Mouse (Mus musculus) cerebellum, adult 11-12 months (tissue): ENCODE data around the gene Tcf7.

Experiments
- DNase-seq: peaks from one replicate; pipeline ENCODE4 v3.0.0; 2022

Tcf7 gene

GRCm38 (mm10) chr11:52283596-52284571 is 1.1 kb upstream of the Tcf7 start:
- DNase-seq, result no peak

DNA sequence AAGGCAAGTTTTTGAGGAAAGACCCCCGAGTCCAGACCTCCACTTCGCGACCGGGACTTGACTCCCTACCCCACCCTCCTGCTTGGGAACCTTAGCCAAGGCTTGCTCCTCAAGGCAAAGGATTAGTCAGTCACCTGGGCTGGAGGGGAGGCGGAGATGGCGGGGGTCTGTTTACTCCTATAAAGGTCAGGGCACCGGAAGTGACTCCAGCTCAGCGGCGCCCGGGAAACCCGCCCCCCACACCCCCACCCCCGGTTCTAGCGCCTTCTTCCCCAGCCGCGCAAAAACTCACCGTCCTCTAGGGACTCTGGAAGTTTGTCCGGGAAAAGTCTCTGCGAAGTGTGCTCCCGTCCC is 417 bp downstream of the Tcf7 start:
- no peak for DNase-seq

- no peak for DNase-seq
Measured at GRCm38 (mm10) chr11:52281568-52282328, 1.1 kb downstream of the Tcf7 start.

GRCm38 (mm10) chr11:52280566-52281455 is 2.0 kb downstream of the Tcf7 start:
- DNase-seq, result no peak

- no peak for DNase-seq
Measured at GRCm38 (mm10) chr11:52279611-52280145, 3.1 kb downstream of the Tcf7 start.

DNA sequence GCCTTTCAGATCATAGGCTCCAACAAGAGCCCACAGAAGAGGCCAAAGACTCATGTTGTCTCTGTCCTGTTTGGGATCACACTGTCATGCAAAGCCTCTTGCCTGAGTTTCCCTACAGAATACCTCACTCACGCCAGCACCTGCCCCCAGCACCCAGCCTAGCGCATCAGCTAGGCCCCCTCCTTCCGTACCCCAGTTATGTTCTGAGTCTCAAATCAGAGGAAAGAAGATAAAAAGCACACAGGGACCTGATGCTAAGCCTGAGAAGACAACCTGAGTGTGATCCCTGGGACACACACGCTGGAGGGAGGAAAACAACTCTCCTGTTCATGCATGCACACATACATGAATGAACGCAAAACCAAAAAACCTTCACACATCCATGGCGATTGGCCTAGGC is 3.8 kb downstream of the Tcf7 start:
- no peak for DNase-seq

GRCm38 (mm10) chr11:52278164-52278563 is 4.7 kb downstream of the Tcf7 start:
- no peak for DNase-seq

GRCm38 (mm10) chr11:52277433-52278150 is 5.2 kb downstream of the Tcf7 start:
- no peak for DNase-seq

- no peak for DNase-seq
Measured at GRCm38 (mm10) chr11:52276961-52277391, 5.8 kb downstream of the Tcf7 start.

- no peak for DNase-seq
Measured at GRCm38 (mm10) chr11:52275774-52276555, 6.8 kb downstream of the Tcf7 start.

DNA sequence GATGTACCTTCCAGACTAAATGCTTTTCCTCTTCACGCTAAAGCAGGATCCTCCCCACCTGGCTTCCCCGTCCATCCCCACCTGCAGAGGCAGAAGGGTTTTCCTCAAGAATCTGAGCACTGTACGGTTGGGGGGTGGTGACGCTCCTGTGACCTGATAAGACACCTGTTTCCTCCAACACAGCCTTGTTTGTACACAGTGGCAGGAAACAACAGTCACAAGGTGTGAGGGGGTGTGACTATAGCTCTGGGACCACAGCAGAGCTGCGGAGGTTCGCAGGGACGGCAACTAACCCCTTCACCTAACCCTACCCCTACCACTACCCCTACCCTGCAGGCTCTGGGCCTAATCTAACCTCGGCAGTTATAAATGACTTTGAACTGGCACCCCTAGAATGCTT is 7.4 kb downstream of the Tcf7 start:
- no peak for DNase-seq

GRCm38 (mm10) chr11:52274456-52275112 is 8.2 kb downstream of the Tcf7 start:
- DNase-seq, result no peak

- no peak for DNase-seq
Measured at GRCm38 (mm10) chr11:52273942-52274330, 8.9 kb downstream of the Tcf7 start.

DNA sequence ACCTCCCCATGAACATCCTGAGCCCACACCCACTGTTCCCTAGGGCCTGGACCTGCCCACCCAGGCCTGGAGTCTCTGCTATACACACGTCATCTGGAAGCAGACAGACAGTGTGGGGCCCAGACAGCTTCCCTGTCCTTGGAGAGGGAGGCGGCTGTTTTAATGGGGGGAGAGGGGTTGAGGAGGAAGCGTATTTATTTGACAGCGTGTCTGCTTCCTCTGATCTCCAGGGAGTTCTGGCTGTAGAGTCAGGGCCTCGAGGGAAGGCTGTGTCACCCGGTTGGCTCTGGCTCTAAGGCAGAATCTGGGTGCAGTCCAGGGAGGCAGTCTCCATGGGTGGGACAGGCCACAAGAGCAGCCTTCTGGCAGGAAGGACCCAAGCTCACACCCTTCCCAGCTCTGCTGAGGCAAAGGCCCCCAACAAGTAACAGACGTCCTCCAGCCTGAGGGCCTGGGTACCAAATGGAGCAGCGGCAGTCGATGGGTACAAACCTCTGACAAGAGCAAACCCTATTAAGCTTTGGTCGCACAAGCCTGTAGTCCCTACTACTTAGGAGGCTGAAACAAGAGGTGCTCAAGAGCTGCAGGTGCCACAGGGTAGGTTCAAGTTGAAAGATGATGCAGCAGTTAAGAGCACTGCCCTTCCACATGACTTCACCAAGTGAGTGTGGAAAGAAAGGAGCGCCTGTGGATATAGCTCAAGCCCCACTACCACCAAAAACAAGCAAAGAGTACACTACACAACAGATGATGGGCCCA is 9.5 kb downstream of the Tcf7 start:
- DNase-seq, result no peak

GRCm38 (mm10) chr11:52272619-52273018 is 10.2 kb downstream of the Tcf7 start:
- no peak for DNase-seq

DNA sequence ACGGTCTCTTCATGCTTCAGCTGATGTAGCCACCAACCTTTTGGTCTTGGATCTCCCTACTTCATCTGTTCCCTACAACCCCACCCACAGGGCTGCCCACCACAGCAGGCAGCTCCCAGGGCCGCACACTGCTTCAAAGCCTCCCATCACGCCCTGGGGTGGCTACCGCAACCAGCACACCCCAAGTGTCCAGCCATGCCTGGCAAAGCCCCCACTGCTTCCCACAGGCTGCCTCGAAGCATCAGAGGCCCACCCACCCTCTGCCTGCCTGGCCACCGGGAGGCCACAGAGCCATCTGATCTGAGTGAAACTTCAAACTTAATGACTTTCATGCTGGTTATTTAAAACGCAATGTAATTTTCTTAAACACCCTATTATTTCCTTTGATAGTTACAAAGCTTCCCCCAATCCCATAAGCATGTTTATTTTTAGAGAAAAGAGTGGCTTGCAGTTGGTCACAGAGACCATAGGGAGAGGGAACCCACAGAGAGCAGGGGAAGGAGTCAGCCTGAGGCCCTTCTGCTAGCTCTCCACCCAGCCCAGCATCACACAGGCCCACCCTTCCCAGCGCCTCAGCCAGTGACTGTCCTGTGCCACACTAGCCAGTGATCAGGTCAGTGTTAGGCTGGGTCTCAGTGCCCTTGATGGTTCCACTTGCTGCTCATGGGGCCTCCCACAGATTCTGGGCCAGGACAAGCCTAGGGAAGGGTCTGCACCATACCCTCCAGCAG is 10.9 kb downstream of the Tcf7 start:
- no peak for DNase-seq

DNA sequence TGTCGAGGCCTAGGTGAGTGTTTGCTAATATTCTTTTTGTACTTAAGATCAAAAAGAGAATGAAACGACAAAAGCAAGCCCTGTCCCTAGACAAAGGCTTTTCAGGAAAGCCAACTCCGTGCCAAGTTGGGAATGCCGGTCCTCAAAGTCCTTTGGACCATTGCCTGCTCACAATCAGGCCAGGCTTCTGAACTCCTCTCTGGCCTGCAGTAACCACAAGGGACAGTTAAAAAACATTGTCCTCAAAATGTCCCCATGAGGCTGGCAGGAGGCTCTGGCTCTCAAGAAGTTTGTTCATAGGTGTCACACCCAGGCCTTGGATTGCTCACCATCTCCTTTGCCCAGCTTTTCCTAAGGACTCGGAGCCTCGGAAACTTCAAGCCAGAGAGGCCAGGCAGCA is 13.0 kb downstream of the Tcf7 start:
- DNase-seq, result no peak

DNA sequence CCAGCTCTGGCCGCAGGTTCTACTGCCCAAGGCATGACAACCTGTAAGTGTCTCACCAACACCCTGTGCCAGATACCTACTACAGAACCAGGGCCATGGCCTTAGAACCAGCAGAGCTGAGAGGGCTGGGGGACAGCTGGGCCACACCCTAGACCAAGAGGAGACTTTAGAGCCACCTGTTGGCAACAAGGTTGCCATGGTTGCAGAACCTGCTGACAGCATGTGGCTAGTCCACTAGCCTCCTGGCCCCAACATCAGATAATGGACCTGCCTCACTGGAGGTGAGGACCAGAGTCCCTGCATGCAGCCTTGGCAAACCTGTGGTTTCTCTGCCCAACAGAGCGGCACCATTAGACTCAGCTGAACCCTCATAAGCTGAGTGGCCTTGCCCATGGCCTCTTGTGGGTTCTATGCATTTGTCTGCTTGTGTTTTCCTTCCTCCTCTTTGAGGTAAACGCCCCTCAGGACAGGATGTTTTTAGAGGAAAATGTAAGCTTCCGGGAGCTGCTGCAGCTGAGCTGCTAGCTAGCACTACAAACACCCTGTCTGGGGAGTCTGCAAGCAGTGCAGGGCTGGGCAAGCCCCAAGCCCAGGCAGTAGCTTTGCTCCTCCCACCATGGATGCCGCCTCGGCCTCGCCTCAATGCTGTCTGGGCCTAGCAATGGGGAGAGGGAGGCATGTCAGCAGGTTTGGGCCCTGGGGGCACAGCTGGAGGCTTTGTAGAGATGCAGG is 14.5 kb downstream of the Tcf7 start:
- no peak for DNase-seq
